Mouse (Mus musculus) left cerebral cortex, postnatal 25 days (tissue): ENCODE results near the gene Myh10. TPM values are rescaled to one million over a fixed set of nuclear protein-coding genes. Genes with fewer than 3 reads are reported as not detected.
"Not testable (repeated sequence)": the region's sequence is repeated elsewhere in the genome, so short reads cannot be mapped to it uniquely, and the experiment has no call there.

Experiments
- DNase-seq, 2 experiments: peaks; one replicate each; pipeline ENCODE4 v3.0.0; 2022; ENCODE audit warnings: low spot score in 2 of 2, mixed read lengths in 1 of 2
- intact Hi-C: fragments of 180-260 bp; cut with DNase I; formaldehyde crosslinking; loops from one replicate; pipeline ENCODE4 v1.15.1; 2025
- total RNA-seq, 2 experiments: library from RNA; stranded (reverse); gene quantifications; 2 replicates each; pipeline ENCODE4 v1.2.3; 2021

Gene Myh10
- total RNA-seq, 2 experiments from 2014 or later, result 197 to 215 TPM

DNA sequence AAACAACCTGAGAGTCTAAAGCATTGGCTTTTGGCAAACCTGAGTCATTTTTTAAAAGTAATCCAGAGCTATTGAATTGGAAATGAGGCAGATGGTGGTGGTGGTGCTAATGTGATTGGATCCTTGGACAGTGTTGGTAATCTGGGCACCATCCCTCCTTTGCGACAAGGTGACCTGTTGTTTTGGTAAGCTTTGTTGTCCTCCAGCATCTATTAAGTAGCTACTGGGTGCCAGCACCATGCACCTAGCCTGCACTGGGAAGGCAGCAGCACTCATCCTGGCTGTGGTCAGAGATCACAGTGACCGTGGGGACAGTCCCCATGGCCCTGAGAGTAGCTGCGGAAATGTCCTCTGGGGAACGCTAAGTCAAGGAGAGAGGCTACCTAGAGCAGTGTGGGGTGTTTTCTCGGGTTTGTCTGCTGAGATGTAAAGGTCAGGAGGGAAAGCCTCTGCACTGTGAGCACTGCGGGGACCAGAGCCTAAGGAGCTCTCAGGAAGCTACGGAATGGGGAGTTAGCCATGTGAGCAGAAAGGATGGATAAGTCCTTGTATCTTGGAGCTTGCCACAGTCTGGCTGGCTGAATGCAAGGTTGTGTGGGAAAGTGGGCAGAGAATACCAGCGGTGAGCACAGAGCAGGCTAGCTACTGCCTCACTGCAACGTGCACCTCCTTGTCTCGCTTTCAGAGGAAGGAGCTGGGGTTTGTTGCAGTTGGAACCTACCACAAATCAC, 88.5 kb downstream of the Myh10 start:
- intact Hi-C loops, result no loop called here
- DNase-seq, result peak in 1 of 2 experiments; percentile 57

DNA sequence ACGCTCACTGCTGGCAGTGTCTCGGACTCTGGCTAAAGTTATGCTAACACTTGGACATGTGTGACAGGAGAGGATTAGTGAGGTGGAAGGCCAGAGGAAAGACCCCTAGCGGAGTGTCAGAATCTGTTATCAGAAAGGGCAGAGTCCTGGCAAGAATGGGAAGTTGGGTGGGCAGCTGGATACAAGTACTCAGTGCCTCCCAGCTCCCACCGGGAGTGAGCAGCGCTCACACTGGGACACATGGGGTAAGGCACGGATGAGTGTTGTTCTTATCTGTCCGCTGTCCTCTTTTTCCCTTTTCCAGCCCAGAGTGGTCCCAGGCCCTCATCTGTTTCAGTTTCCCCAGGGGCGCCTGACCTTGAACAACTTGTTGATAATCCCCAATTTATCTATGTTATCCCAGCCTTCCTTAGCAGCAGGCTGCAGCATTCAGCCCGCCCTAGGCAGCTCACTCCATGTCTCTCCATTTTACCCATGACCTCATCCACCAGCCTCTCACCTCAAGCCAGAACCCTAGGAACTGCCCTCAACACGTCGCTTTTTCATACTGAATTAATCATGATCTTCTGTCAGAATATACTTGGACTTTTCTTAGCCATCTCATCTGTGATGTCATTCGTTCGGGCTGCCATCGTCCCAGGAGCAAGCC, 89.2 kb downstream of the Myh10 start:
- intact Hi-C loops, result no loop called here
- DNase-seq, result no peak

DNA sequence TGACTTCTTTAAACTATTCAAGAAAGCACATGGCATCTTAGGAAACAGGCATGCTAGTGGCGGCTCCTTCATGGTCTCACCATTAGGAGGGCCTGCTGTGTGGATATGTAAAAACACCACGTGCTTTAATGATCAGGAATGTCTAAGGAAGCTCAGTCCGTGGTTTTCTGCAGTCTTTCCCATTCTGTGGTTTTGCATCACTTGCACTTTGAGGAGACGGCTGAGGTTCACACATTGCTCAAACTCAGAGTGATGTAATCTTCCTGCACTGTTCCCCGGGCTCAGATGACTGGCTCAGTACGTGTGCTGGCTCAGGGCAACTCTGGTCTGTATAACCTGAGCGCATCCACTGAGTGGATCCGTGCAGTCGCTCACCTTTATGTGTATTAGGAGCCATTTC, 91.0 kb downstream of the Myh10 start:
- intact Hi-C loops, result no loop called here

DNA sequence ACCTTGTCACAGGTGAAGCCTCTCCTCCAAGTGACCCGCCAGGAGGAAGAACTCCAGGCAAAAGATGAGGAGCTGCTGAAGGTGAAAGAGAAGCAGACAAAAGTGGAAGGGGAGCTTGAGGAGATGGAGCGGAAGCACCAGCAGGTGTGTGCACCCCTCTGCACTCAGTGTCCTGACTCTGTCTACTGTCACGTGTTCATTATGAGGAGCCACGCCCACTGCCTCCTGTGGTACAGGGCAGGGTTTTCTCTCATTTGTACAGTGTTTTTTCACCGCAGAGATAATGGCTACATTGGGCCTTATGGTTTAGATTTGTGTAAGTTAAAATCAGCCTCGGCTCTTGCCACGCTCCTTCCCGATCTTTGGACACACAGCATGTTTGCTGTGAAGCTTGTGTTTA, 94.5 kb downstream of the Myh10 start:
- intact Hi-C loops, result no loop called here
- no peak for DNase-seq

More for the DNA sequence above, 91.0 kb downstream of the Myh10 start:
- peak in 1 of 2 experiments; percentile 43 for DNase-seq

GRCm38 (mm10) chr11:68787222-68787621, 95.9 kb downstream of the Myh10 start:
- intact Hi-C loops, result no loop called here
- DNase-seq, result no peak

DNA sequence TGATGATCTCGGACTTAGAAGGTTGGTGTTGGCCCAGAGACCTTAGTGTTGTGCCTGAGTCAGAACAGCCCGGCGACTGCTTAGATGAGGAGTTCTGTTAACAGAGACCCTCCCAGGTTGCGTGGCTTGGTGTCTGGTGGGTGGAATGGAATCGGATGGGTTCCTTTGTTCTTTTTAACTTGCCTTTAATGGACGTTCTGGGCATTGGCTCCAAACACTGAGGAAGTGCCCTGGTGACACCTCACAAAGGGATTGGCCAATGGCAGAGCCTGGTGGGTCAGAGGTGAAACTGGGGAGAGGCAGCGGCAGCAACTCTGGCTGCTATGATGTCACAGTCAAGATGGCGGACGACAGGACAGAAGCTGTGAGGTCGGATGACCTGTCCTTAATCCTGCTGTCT, 99.4 kb downstream of the Myh10 start:
- intact Hi-C loops, result no loop called here
- no peak for DNase-seq

DNA sequence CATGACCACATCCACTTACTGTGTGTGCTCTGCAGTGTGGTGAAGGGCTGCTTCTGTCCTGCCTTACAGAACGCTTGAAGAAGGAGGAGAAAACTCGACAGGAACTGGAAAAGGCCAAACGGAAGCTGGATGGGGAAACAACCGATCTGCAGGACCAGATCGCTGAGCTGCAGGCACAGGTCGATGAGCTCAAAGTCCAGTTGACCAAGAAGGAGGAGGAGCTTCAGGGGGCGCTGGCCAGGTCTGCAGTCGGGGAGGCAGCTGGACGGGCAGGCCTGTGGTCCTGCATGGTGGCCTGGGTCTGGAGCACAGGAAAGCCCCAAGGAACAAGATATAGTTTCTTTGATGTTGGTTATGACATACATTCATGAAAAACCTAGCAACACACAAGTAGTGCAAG, 100.4 kb downstream of the Myh10 start:
- DNase-seq, result no peak
- intact Hi-C loops, result no loop called here

GRCm38 (mm10) chr11:68798258-68798657, 106.9 kb downstream of the Myh10 start:
- DNase-seq, result no peak
- intact Hi-C loops, result no loop called here

GRCm38 (mm10) chr11:68805148-68805547, 113.8 kb downstream of the Myh10 start:
- intact Hi-C loops, result loop anchor here (5.0 to 10.0 kb wide), 2 partner anchors 72 to 320 kb away; no protein-coding TSS in a partner anchor
- DNase-seq, result no peak

DNA sequence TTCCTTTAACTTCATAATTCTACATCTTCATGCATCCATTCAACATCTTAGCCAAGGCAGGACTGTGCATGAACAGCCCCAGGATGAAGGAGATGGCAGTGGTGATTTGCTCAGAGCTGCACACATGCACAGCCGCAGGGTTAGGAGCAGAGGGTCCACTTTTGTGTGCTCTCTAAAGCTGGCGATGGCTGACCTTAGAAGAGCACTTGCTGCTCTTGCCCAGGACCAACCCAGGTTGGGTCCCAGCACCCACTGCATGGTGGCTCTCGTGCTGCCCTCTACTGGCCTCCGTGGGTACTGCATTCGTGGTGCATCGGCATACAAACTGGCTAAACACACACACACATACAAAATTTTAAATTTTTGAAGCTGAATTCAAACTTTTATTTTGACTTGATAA, 116.4 kb downstream of the Myh10 start:
- peak; percentile 55 to 69 for DNase-seq
- intact Hi-C loops, result loop anchor here (5.0 to 10.0 kb wide), 2 partner anchors 70 to 323 kb away; no protein-coding TSS in a partner anchor

- DNase-seq, result no peak
- intact Hi-C loops, result no loop called here
Measured at GRCm38 (mm10) chr11:68811881-68812577, 120.7 kb downstream of the Myh10 start.

DNA sequence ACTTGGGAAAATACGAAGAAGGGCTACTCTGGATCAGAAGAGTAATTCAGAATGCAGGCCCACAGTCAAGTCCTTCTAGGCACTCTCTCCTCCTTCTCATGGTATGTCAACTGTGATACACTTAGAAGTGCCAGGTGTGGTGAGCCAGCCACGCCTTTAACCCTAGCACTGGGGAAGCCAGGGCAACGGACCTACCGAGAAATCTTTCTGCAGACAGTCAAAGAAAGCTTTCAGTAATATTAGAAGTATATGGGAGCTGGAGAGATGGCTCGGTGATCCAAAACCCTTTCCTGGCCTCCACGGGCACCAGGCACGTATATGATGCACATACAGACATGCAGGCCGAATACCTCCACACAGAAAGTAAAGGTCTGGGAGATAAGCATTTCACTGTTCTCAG, 127.1 kb downstream of the Myh10 start:
- intact Hi-C loops, result no loop called here
- no peak for DNase-seq

DNA sequence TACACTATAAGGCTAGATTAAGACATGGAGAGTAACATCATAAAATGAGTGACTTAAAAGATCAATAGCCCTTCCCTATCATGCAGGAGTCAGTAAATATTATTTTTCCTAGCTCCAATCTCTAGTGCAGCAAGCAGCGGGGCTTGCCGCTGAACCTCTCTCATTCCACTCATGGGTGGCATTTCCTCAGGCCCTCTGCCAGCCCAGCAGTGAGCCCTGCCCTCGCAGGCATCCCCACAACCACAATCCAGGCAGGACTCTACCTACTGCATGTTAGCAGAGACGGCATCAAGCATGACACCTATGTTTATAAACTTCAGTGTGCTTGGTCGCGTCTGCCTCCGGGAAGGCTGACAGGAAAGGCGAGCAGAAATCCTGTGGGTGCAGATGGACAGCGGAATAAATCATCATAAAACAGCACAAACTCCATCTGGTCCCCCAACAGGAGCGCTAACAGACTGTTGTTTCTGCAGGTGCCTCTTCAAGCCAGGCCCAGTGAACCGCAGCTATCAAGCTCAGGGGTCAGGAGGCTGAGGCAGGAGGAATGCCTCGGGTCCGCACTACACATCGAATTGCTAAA, 128.0 kb downstream of the Myh10 start:
- peak in 1 of 2 experiments; percentile 42 for DNase-seq
- intact Hi-C loops, result no loop called here

GRCm38 (mm10) chr11:68822326-68822725, 131.0 kb downstream of the Myh10 start:
- no peak for DNase-seq
- intact Hi-C loops, result no loop called here

DNA sequence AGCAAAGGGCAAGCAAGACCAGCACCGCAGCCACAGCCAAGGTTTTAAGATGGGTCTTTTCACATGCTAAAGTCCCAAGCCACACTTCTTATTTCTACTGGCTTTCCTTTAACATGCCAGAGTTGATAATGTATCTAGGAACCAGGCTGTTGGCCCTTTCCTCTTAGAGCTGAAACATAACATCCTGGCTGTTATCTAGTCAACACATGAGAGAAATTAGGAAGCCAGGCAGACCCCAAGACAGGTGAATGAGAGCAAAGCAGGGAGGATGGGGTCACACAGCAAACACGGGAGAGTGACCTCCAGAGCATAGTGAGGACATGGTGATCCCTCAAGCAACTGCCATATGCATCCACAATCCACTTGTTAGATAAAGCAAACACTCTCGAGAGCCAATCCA, 135.4 kb downstream of the Myh10 start:
- intact Hi-C loops, result no loop called here
- DNase-seq, result no peak

GRCm38 (mm10) chr11:68831580-68831979, 140.2 kb downstream of the Myh10 start:
- DNase-seq, intact Hi-C loops: not testable (repeated sequence)

GRCm38 (mm10) chr11:68832793-68833192, 141.4 kb downstream of the Myh10 start:
- no peak for DNase-seq
- intact Hi-C loops, result no loop called here

- no peak for DNase-seq
- intact Hi-C loops, result no loop called here
Measured at GRCm38 (mm10) chr11:68833593-68833992, 142.2 kb downstream of the Myh10 start.

DNA sequence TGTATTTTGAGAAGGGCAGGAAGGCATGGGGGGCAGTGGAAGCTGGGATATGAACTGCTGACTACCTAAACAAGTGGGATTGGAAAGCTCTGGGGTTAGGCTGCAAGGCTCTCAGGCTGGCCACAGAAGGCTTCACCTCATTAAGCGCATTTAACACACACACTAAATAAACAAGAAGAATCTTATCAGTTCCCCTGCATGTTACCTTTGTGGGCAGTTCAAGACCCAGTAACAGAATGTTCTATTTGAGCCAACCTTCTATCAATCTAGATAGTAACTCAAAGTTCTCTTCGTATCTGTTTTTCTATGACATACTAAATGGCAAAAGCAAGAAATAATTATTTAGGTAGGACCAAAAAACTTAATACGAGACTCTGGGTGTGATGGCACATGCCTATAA, 143.7 kb downstream of the Myh10 start:
- DNase-seq, result no peak
- intact Hi-C loops, result no loop called here

GRCm38 (mm10) chr11:68839606-68840005, 148.2 kb downstream of the Myh10 start:
- DNase-seq, result no peak
- intact Hi-C loops, result no loop called here
